Mouse (Mus musculus) layer of hippocampus, adult 9-11 months (tissue): ENCODE results near the gene Vmn1r35.
"Not testable (repeated sequence)": the region's sequence is repeated elsewhere in the genome, so short reads cannot be mapped to it uniquely, and the experiment has no call there.

ENCODE experiments used
- DNase-seq: peaks from one replicate; pipeline ENCODE4 v3.0.0; 2022

Vmn1r35 gene

DNA sequence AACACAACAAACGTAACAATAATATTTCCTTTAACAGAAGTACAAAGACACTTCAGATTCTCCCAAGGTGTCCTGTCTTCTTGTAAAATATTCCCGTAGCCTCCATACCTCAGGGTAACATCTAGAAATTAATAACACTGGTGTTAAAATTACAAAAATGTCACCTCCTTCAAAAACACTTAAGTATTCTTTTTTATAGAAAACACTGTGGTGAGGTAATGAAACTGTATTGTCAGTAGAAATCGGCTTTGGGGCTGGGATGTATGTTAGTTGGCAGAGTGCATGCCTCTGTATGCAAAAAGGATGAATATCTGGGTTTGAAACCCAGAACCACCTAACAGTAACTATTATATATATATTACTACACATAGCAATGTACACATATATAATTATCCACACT lies at the start of gene Vmn1r35:
TSS of gene Vmn1r35 (minus strand) at position 101 of the 400 bp plus-strand sequence.
- DNase-seq = no peak

DNA sequence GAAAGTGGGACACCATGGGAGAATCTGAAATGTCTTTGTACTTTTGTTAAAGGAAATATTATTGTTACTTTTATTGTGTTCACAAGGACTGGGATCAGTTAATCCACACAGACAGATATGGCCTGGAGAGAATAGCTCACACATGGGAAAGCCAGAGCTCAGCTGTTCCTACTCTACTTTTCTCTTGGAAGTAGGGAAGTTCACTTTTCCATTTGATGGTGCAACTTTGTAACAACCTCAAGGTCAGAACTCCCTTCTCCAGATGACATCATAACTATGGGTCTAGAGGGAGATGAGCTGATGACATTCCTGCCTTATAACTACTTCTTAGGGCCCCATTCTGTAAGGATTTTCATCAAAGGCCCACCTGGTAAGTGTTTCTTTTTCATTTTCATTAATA lies 43.4 kb upstream of the Vmn1r35 start, which contains the start of gene Vmn1r37:
TSS of gene Vmn1r37 (plus strand) at position 301 of the 400 bp plus-strand sequence.
- DNase-seq = not testable (repeated sequence)

DNA sequence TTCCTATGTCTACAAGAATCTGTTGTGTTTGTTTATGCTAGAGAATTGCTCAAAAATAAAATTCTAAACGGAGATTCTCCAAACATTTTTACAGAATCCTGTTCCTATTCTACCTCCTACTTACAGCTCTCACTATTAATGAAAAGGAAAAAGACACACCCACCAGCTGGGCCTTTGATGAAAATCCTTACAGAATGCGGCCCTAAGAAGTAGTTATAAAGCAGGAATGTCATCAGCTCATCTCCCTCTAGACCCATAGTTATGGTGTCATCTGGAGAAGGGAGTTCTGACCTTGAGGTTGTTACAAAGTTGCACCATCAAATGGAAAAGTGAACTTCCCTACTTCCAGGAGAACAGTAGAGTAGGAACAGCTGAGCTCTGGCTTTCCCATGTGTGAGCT lies 33.4 kb upstream of the Vmn1r35 start, which contains the start of gene Vmn1r36:
TSS of gene Vmn1r36 (minus strand) at position 101 of the 400 bp plus-strand sequence.
- DNase-seq = not testable (repeated sequence)

DNA sequence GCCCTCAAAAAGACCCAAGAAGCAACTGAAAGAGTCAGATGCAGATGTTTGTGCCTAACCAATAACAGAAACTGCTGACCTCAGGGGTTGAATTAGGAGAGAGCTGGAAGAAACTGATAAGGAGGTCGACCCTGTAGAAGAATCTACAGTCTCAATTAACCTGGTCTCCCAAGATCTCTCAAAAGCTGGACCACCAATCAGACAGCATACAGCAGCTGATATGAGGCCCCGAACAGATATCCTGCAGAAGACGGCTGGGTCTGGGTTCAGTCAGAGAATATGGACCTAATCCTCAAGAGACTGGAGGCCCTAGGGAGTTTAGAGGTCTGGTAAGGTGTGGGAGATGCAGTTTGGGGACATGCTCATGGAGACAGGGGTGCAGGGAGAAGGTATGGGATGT lies 28.1 kb upstream of the Vmn1r35 start:
- DNase-seq = no peak

DNA sequence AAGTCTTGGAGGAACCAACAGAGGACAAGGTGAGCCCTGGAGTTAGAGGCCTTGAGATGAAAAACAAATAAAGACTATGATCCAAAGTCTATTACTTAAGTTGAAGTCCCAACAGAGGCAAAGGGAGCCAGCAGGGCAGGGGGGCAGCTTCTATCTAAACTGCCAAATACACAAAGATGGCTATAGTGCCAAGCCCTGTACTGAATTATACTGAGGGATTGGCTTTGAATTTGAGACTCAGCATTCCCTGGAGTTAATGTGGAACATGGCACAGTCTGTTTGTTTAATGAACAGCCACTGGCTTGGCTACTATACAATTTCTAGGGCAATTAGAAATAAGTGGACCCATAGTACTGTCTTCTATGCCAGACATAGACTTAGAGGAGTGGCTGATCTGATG lies 23.2 kb upstream of the Vmn1r35 start:
- no peak for DNase-seq

DNA sequence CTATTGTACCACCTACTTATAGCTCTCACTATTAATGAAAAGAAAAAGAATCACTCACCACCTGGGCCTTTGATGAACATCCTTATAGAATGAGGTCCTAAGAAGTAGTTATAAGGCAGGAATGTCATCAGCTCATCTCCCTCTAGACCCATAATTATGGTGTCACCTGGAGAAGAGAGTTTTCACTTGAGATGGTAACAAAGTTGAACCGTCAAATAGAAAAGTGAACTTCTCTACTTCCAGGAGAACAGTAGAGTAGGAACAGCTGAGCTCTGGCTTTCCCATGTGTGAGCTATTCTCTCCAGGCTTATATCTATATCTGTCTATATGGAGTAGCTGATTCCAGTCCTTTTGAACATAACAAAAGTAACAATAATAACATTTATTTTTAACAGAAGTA lies 41.9 kb downstream of the Vmn1r35 start, which contains the start of gene Vmn1r34:
TSS of gene Vmn1r34 (minus strand) at position 101 of the 400 bp plus-strand sequence.
- no peak for DNase-seq
